Mouse (Mus musculus): ENCODE results near the gene Cacnb4. TPM values are rescaled to one million over a fixed set of nuclear protein-coding genes. Genes with fewer than 3 reads are reported as not detected.

Gene Cacnb4
- total and polyA plus RNA-seq, 3 experiments: not detected

DNA sequence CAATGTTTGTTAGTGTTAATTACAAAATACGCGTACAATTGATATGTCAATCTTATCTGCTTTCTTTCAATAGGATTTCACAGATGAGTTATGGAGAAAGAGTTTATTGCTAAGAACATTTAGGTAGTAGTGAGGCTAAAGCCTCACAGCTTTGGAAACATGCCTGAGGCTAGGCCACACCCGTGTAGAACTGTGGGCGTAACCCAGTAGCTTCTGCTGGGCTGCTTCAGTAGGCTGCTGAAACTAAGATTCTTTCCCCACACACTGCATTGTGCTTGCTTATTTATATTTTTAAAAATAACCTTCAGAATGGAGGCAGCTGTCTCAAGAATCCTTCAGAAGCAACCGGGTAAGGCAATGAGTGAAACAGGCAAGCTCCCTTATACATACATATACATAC lies 282.1 kb downstream of the Cacnb4 start:
- H3K9ac ChIP-seq (ENCODE audit: control insufficient read depth, low read depth, low read length, poor library complexity, severe bottlenecking): no peak overlapping the region
- H3K27ac ChIP-seq (ENCODE audit: control insufficient read depth, low read depth, low read length): no peak overlapping the region
- DNase-seq (ENCODE audit: low read depth, low spot score): peak; percentile 47
- H3K27me3 ChIP-seq (ENCODE audit: control insufficient read depth in 1 of 2, insufficient read depth in 2 of 2, low read length in 2 of 2): no peaks in the 10 kb centered on the region
- H3K9me3 ChIP-seq (replicated peaks; ENCODE audit: insufficient read depth, low read length): no peaks in the 10 kb centered on the region
- peaks cover 0 to 5% of the 10 kb centered on the region in 2 experiments; a peak in 2 of 4 replicates for H3K36me3 ChIP-seq (ENCODE audit: control insufficient read depth in 1 of 2, insufficient read depth in 2 of 2, low read length in 2 of 2)
- H3K4me1 ChIP-seq (ENCODE audit: control insufficient read depth in 1 of 2, insufficient read depth in 2 of 2, low read length in 2 of 2): peaks cover 5 to 11% of the 10 kb centered on the region in 2 experiments
- TF ChIP-seq MEF2A (IDR thresholded peaks at IDR 0.05; ENCODE audit: extremely low read depth, insufficient replicate concordance, low read depth, low read length, poor library complexity, severe bottlenecking): no peak
- H3K4me3 ChIP-seq (ENCODE audit: control insufficient read depth in 1 of 2, insufficient read depth in 1 of 2, low read depth in 2 of 2, low read length in 2 of 2): no peak overlapping the region
- H3K79me2 ChIP-seq (ENCODE audit: control insufficient read depth, insufficient read depth, low read length, poor library complexity): no peaks in the 10 kb centered on the region

DNA sequence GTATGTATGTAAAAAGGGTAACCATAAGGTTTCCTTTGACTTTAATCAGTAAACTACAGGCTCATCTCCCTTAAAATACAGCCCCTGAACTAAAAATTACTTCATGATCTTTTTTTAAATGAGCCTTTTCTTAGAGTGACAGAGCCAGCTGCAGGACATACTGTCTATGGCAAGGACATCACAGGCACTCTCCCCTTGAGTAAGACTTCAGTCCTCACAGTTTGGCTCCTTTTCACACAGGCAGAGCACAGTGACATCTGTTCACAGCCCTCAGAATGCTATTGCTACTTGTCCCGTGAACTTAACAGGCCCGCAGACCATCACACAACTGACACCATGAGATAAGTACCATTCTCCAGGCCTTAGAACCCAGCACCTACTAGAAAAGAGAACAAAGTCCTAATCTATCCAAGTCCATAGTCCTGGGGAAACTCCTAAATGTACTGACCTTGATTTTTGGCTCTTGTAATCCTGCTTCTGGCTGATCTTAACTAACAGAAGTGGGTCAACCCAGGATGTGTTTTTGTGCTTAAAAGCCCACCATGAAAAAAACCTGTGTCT lies 286.1 kb downstream of the Cacnb4 start:
- Histone ChIP-seq H3K27ac (ENCODE audit: control insufficient read depth, low read depth, low read length) (no peak overlapping the region), H3K36me3 (ENCODE audit: control insufficient read depth in 1 of 2, insufficient read depth in 2 of 2, low read length in 2 of 2) (peaks cover 0 to 5% of the 10 kb centered on the region in 2 experiments; a peak in 2 of 4 replicates), H3K9ac (ENCODE audit: control insufficient read depth, low read depth, low read length, poor library complexity, severe bottlenecking) (no peak overlapping the region), H3K27me3 (ENCODE audit: control insufficient read depth in 1 of 2, insufficient read depth in 2 of 2, low read length in 2 of 2) (no peaks in the 10 kb centered on the region), H3K9me3 (replicated peaks; ENCODE audit: insufficient read depth, low read length) (no peaks in the 10 kb centered on the region), H3K4me3 (ENCODE audit: control insufficient read depth in 1 of 2, insufficient read depth in 1 of 2, low read depth in 2 of 2, low read length in 2 of 2) (no peak overlapping the region), H3K79me2 (ENCODE audit: control insufficient read depth, insufficient read depth, low read length, poor library complexity) (no peaks in the 10 kb centered on the region), H3K4me1 (ENCODE audit: control insufficient read depth in 1 of 2, insufficient read depth in 2 of 2, low read length in 2 of 2) (peaks cover 5 to 11% of the 10 kb centered on the region in 2 experiments)
- DNase-seq (ENCODE audit: low read depth, low spot score): peak; percentile 51
- TF ChIP-seq EP300 (IDR thresholded peaks at IDR 0.05; ENCODE audit: low read depth in 1 of 2, low read length in 2 of 2) (peak; percentile 39 to 55; a peak in 2 of 4 replicates), RCOR1 (IDR thresholded peaks at IDR 0.05; ENCODE audit: low read depth, low read length) (no peak), POLR2A (IDR thresholded peaks at IDR 0.05; ENCODE audit: control insufficient read depth in 1 of 2, insufficient read depth in 1 of 2, low read depth in 1 of 2, low read length in 2 of 2, poor library complexity in 1 of 2) (no peak), GATA1 (IDR thresholded peaks at IDR 0.05; ENCODE audit: low read depth, low read length) (peak; percentile 40; the same call in 1 of the 2 replicates), TCF12 (IDR thresholded peaks at IDR 0.05; ENCODE audit: low read depth, low read length) (0 out of 2 replicates have a peak, but pooled peaks have one; percentile 12), TAL1 (IDR thresholded peaks at IDR 0.05; ENCODE audit: low read length) (peak; percentile 23; the same call in 1 of the 2 replicates), MYC (IDR thresholded peaks at IDR 0.05; ENCODE audit: low read depth, low read length) (no peak)

DNA sequence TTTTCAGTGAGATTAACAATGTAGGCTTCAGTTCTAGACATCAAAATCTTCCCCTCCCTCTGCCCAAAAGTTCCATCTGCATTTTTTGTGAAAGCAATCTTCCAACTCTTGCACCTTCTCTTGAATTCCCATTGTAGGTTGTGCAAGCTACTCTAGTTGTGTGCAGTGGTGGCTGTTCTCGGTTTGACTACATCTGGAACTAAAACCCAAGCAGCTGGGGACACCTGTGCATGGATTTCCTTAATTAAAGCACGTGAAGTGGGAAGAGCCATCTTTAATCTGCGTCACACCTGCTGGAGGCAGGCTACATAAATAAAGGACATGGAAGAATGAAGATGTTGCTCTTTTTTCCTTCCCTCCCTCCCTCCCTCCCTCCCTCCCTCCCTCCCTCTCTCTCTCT lies 286.7 kb downstream of the Cacnb4 start:
- Histone ChIP-seq H3K79me2 (ENCODE audit: control insufficient read depth, insufficient read depth, low read length, poor library complexity) (no peaks in the 10 kb centered on the region), H3K9ac (ENCODE audit: control insufficient read depth, low read depth, low read length, poor library complexity, severe bottlenecking) (no peak overlapping the region), H3K36me3 (ENCODE audit: control insufficient read depth in 1 of 2, insufficient read depth in 2 of 2, low read length in 2 of 2) (peaks cover 0 to 5% of the 10 kb centered on the region in 2 experiments; a peak in 2 of 4 replicates), H3K9me3 (replicated peaks; ENCODE audit: insufficient read depth, low read length) (no peaks in the 10 kb centered on the region), H3K4me3 (ENCODE audit: control insufficient read depth in 1 of 2, insufficient read depth in 1 of 2, low read depth in 2 of 2, low read length in 2 of 2) (no peak overlapping the region), H3K27ac (ENCODE audit: control insufficient read depth, low read depth, low read length) (no peak overlapping the region), H3K27me3 (ENCODE audit: control insufficient read depth in 1 of 2, insufficient read depth in 2 of 2, low read length in 2 of 2) (no peaks in the 10 kb centered on the region), H3K4me1 (ENCODE audit: control insufficient read depth in 1 of 2, insufficient read depth in 2 of 2, low read length in 2 of 2) (peaks cover 5 to 11% of the 10 kb centered on the region in 2 experiments)
- DNase-seq (ENCODE audit: low read depth, low spot score): no peak
- TF ChIP-seq ELF1 (IDR thresholded peaks at IDR 0.05; ENCODE audit: low read depth, low read length): no peak
- no peak for TF ChIP-seq GABPA (IDR thresholded peaks at IDR 0.05; ENCODE audit: low read depth, low read length)
- no peak for TF ChIP-seq MAZ (IDR thresholded peaks at IDR 0.05; ENCODE audit: low read depth, low read length)
- TF ChIP-seq BHLHE40 (IDR thresholded peaks at IDR 0.05; ENCODE audit: borderline replicate concordance, low read depth, low read length): no peak
- TF ChIP-seq CHD2 (IDR thresholded peaks at IDR 0.05; ENCODE audit: low read length): no peak
- TF ChIP-seq TCF12 (IDR thresholded peaks at IDR 0.05; ENCODE audit: low read depth, low read length): no peak
- TF ChIP-seq MYB (IDR thresholded peaks at IDR 0.05; ENCODE audit: low read depth, low read length): no peak
- TF ChIP-seq TAL1 (IDR thresholded peaks at IDR 0.05; ENCODE audit: low read length): no peak
- TF ChIP-seq GATA1 (IDR thresholded peaks at IDR 0.05; ENCODE audit: low read depth, low read length): no peak
- no peak for TF ChIP-seq POLR2AphosphoS5 (IDR thresholded peaks at IDR 0.05; ENCODE audit: borderline replicate concordance, low read depth, low read length)
- TF ChIP-seq CTCF (IDR thresholded peaks at IDR 0.05 in 2 of 3, conservative IDR thresholded peaks at IDR 0.05 in 1 of 3; ENCODE audit: control insufficient read depth in 1 of 3, insufficient read depth in 1 of 3, low read depth in 2 of 3, low read length in 3 of 3, poor library complexity in 1 of 3, severe bottlenecking in 1 of 3): no peak
- TF ChIP-seq NELFE (IDR thresholded peaks at IDR 0.05; ENCODE audit: low read depth, low read length): no peak
- no peak for TF ChIP-seq KAT2A (conservative IDR thresholded peaks at IDR 0.05; ENCODE audit: low read depth, low read length)
- TF ChIP-seq RAD21 (IDR thresholded peaks at IDR 0.05; ENCODE audit: low read depth, low read length): no peak
- no peak for TF ChIP-seq USF1 (IDR thresholded peaks at IDR 0.05; ENCODE audit: low read depth, low read length)
- TF ChIP-seq USF2 (IDR thresholded peaks at IDR 0.05; ENCODE audit: borderline replicate concordance in 1 of 2, insufficient read depth in 1 of 2, low read depth in 1 of 2, low read length in 2 of 2): no peak
- no peak for TF ChIP-seq MEF2A (IDR thresholded peaks at IDR 0.05; ENCODE audit: extremely low read depth, insufficient replicate concordance, low read depth, low read length, poor library complexity, severe bottlenecking)
- no peak for TF ChIP-seq POLR2A (IDR thresholded peaks at IDR 0.05; ENCODE audit: control insufficient read depth in 1 of 2, insufficient read depth in 1 of 2, low read depth in 1 of 2, low read length in 2 of 2, poor library complexity in 1 of 2)

Data from MEL (cell line).